Mouse (Mus musculus) cerebellum, postnatal 36 days (tissue): Measurements from ENCODE around the gene Ube2cbp.

Experiments
- DNase-seq, 2 experiments: peaks; one replicate each; pipeline ENCODE4 v3.0.0; 2021 to 2022; ENCODE audit warnings: mixed read lengths in 2 of 2

The Ube2cbp gene

DNA sequence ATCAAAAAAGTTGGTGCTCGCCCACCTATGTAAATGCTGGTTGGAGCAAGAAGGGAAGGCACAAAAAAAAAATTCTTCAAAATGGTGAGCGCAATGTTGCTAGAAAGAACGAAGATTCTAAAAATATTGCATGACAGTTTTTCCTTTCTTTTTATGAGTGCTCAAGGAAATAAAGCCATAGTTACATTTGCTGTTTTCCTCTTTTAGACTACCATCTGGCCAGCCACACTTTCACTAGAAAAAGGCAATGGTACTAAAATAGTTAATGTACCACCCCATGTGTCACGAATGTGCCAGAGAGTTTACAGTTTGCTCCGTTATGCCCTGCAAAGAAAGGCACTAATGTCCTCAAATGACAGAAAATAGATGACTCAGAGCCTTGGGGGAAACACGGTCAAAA, 45.4 kb downstream of the Ube2cbp start:
- no peak for DNase-seq

DNA sequence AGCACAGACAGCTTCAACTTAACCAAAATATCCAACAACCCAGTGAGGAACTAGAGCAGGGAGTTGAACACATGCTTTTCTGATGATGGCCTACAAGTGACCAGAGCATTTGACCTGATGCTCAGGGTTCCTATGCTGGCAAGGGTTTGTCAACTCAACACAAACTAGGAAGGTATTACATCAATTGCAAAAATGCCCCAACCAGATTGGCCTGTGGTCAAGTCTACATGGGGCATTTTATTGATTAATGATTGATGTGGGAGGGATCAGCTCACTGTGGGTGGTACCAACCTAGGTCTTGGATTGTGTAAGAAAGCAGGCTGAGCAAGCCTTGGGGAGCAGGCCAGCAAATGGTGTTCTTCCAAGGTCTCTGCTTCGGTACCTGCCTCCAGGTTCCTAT, 46.8 kb downstream of the Ube2cbp start:
- DNase-seq = no peak

DNA sequence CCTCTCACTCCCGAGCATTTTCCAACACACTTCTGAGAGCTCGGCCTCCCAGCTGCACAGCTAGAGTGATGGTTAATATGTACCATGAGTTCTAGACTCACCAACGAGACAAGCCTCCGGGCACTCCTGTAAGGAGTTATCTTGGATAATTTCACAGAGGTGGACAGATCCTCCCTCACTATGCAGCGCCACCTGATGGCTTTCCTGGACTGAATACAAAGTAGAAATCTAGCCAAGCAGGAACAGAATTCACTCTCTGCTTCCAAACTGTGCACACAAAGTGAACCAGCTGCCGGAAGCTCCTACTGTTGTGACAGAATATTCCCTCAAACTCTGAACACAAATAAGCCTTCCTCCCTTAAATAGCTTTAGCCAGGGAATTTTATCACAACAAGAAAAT, 69.0 kb downstream of the Ube2cbp start:
- peak; percentile 33 to 50 for DNase-seq

DNA sequence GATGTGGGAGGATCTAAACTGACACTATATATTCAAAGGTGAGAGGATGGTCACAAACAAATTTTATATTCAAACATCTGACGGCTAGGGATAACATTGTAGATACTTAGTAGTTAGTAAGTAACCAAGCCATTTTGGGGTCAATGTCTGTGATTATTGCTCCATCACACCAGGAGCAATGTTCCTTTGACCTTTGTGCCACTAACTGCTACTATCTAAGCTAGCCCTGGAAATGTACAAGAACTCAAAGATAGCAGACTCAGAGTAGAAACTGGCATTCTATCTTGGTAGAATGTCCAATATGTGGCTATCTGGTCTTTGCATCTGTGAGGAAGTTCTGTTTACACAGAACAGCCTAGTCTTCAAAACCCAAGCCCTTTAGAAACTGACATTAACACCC, 69.7 kb downstream of the Ube2cbp start:
- no peak for DNase-seq

DNA sequence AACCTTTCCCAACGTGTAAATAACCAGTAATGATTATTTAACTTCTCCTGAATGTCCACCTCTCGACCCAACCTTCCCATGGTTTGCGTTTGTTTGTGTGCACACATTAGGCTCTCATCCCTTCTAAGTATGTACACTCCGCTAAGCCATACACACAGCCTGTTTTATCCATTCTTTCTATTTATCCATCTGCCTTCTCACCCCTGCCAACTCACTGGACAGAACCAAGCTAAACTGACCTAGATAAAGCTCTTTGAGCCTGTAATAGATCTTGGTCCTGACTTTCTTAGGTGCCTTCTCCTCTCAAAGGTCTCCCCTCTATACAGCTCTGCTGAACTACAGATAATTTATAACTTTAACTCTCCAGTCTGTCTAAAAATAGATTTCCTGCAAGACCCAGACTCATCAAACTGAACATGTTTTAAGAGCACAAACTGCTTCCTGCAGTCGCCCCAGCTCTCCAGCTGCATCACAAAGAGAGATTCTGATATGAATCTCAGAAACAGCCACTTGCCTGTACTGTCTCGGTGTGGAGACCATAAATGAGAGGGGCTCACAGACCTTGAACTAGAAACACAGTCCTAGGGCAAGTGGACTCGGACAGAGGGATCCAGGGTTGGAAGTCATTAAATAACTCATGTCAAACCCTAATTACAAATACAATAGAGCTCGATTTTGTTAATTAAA, 71.0 kb downstream of the Ube2cbp start:
- peak in 1 of 2 experiments; percentile 23 for DNase-seq

DNA sequence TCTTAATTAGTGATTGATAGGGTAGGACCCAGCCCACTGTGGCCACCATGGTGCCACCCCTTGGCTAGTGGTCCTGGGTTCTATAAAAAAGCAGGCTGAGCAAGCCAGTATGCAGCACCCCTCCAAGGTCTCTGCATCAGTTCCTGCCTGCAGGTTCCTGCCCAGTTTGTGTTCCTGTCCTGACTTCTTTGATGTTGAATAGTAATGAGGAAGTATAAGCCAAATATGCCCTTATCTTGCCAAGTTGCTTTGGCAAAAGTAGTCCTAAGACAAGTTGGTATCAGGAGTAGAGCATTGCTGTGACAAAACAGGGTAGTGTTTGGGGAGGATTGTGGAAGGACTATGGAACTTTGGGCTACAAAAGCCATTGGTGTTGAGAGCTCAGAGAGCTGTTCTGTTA, 73.3 kb downstream of the Ube2cbp start:
- no peak for DNase-seq

DNA sequence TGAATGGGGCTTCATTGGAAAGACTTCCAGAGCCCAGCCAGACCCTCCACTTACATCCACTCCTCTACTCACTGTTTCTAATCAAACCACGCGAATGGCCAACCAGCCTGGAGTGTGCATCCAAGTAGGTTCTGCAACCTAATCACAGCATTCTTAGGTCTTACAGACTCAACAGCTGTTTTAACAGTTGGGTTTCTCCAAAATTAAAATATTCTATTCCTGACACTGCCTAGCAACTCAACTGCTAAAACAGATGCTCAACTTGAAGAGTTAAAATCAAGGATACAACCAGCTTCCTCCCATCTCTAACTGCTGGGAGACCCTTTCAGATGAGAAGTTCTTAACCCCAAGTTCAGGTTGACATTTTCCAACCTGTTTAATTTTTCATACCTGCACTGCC, 74.0 kb downstream of the Ube2cbp start:
- DNase-seq = no peak

DNA sequence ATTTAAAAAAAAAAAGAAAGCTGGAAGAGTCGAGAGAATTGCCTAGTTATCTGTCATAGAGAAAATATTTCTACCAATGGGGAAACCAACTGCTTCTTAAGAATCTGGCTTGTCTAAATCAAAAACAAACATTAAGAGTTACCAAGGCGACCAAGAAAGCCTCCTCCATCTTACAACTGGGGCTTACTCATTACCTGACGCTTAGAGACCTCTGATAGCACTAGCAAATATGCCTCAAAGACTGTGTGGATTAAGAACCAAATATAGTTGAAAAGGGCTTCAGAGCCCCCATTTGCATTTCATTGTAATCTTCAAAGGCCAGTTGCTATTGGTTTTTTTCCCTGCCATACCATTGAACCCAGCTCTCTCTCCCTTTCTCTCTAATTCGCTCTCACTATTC, 76.2 kb downstream of the Ube2cbp start:
- no peak for DNase-seq

DNA sequence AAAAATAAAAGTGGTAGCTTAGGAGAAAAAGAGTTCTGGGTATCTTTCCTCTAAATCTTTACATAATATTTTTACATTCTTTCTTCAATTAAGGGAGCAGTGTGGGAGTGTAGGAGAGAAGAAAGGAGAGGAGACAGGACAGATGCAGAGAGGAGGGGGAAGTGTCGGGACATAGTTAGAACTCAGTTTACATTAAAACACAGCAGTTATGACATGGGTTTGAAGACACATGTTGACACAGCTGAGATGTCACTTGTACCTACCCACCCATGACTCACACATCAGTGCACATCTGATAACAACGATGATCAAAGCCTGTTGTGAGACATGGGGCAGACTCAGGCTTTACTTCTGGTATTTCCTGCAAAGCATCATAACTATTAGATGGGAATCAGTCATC, 87.8 kb downstream of the Ube2cbp start:
- DNase-seq = no peak

DNA sequence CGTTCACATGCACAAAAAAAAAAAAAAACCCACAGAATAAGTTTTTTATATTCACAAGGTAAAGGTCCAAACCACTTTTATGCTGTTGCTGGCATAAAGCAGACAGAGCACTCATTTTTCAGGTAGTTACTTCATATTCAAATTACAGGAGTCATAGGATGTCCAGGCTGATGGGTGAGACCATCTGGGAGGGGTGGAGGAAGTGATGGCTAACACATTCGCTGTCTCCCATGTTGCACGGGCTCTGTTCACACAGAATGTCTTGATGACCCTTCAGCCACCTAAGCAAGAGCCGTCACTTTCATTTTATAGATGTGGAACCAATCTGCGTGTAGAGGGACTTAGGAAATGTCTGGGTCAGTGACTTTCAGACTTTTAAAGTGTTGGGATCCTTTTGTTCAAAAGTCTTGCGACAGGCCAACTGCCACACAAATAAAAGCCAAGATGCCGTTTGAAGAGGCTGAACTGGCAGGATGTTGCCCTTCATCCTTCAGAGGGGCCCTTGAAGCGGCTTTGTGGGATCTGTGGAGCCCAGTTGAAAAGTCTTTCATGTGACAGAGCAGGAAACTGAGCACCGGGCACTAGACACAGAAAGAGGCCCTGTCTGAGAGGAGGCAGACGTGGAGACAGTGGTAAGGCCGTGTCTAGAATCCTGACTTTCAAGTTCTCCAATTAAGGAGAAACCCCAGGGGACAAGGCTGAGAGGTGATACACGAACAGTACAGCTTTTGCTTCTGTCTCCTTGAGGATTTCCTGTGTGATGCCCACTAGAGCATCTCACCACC, 91.8 kb downstream of the Ube2cbp start:
- no peak for DNase-seq

DNA sequence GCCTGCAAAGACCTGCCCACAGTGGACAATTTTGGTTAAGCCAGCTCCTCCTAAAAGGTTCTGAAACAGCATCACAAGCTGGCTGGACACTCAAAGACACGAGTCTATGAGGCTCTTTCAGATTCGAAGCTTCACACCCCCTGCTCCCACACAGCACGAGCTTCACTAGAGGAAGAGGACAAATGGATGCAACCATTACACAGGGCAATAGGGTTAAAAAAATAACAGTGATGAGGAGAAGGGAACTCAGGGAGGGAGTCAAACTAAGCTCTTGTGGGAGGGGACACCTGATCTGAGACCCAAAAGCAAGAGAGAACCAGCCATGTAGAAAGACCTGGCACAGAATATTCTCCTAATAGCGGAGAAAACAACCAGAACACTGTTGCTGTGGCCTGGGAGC, 95.5 kb downstream of the Ube2cbp start:
- DNase-seq = no peak

DNA sequence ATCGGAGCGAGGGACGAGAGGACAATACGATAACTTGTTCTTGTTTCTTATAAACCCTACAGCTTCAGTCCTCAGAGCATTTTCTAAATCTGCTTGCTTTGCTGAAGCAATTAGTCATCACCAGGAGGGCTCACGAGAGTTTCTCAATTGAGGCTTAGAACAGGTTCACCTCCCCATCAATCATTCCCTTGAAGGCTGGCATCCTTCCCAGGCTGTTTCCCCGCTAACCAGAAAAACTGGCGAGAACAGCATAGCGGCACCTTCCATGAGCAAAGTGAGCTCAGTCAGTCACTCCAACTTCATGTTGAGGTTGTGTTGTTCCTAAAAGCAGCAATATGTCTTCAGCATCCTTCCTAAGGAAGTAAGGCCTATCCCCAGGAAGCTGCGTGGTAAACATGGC, 104.2 kb downstream of the Ube2cbp start:
- DNase-seq = no peak

DNA sequence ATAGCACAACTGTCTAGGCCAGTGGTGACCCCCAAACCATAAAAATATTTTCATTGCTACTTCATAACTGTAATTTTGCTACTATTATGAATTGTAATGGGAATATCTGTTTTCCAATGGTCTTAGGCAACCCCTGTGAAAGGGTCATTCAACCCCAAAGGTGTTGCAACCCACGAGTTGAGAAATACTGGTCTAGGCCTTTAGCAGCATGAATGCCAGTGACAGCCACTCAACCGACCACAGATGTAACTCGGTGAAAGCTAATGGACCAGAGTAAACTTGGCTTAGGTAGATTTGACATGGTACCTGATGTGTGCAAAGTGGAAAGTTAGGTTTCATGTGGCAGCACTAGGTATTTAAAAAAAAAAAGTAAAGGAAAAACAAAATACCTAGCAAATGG, 108.9 kb downstream of the Ube2cbp start:
- DNase-seq = no peak

DNA sequence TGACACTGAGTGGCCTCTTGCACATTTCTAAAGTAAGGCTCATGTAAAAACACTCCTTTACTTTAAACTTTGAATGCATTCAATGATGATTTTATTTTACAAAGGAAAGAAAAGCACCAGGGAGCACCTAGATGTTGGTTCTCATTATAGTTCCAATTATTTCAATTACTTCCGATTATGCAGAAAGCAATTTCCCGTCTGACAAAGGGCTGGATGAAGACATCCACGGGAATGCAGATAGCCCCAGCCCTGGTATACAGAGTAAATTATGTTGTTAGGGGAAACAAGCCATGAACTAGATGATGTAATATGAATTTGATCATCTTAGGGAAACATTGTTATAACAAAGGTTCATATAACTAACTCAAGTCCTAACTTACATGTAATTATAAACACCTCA, 113.3 kb downstream of the Ube2cbp start:
- DNase-seq = no peak

DNA sequence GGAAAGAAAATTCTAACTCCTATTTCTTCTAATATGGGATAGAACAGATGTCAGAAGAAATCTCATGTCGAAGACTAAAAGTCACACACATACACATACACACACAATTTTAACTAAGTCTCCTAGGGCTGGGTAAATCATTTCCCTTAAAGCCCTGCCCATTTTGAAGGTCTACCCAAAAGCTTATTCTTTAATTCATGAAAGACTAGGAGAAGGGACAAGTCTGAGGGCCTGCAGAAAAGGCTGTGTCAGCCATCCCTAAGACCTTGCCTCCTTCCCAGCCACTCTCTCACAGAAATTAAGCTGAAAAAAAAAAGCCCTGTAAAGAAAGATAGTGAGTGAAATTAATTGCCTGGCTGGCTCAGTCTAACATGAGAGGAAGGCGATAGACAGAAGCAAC, 128.0 kb downstream of the Ube2cbp start:
- DNase-seq = no peak

DNA sequence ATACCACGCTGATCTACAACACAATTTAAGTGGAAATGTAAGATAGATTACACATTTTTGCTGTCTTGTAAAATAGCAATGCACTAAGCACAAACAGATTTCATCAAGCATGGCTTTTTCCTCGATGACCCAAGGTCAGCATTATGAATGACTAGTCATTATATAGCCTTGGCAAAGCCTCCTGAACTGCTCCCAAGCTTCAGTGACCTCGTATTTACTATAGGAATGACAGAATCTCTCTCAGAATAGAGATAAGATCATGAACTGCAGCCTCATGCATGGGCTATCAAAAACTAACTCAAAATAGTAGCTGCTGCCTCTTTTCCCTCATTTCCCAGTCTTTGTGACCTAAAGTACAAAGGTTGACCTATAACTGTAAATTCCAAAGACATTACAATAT, 128.4 kb downstream of the Ube2cbp start:
- DNase-seq = no peak

DNA sequence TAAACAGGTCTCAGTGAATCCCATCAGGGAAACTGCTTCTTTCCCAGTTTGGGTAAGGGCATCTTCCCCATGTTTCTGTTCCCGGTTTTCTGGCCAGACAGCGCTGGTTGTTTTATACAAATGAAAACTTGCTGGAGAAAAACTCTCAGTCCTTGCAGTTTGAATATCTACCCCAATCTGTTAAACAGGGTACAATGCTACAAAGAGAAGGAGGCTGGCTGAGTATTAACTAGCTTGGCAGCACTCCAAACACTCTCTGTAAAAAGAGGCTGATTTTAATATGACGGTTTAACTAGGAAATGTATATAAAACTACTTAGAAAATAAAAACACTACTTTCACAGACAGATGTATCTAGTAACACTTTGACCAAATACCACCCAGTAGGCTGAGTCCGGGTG, 129.2 kb downstream of the Ube2cbp start:
- no peak for DNase-seq

DNA sequence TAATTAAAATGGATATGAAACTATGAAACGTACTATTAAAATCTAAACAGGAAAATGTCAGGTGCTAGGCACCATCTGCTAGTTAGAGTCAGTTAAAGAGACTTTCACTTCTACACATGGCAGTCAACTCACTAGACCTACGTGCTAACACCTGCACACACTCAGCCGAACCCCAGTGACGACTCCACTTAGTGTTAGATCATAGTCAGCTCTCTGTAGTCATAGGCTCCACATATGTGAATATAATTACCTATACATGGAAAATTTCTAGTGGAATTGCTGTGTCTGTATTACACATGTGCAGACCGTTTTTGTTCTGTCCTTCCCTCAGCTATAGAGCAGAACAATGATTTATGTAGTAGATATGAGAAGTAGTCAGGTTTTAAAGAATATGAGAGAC, 130.4 kb downstream of the Ube2cbp start:
- DNase-seq = no peak

DNA sequence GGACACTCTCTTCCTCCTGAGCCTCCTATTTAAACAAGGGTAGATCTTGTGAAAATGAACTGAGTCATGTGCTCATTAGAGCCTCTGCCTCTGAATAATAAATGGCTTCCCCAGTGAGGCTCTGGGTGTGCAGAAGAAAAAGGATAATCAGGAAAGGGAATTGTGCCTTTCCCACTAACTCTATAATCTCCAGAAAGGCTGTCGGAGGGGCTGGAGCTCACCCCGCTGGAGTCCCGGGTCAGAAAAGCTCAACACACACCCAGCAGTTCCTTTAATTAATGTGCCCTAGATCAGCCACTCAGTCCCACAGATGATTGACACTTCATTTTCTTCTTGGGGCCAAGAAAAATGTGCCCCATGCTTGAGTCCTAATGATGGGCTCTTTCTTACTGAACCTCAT, 134.2 kb downstream of the Ube2cbp start:
- DNase-seq = no peak

DNA sequence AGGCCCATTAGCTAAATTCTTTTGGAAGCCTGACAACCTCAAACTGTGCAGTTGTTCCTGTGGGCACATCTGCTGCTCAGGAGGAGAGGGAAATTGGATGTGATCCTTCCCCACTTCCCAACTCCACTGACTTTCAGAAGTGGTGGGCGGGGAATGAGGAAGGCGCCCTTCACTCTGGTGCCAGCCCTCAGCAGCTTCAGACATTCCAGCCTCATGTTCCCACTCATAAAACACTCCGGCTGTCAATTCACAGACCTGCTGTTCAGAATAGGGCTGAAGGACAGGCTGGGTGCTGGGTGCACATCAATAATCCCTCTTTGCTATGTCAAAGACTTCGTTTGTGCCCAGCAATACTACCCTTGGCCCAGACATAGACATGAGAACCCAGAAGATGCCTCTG, 136.5 kb downstream of the Ube2cbp start:
- DNase-seq = no peak

DNA sequence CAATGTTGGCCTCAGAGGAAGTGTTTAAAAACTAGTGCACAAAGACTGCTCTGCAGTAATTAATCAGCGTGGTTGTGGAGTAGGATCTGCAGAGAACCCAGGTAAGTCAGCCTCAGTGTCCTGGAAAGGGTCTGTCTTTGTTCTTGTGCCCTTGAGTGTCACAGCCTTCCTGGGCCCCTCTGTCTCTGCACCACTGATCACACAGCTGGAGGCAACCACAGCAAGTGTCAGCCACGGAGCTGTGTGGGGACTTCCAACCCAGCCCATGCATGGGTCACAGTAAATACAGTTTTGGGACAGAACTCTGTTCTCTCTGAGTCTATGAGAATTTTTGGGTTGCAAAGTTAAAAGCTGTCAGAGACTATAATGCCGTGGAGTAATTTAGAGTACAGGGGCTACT, 137.4 kb downstream of the Ube2cbp start:
- no peak for DNase-seq

DNA sequence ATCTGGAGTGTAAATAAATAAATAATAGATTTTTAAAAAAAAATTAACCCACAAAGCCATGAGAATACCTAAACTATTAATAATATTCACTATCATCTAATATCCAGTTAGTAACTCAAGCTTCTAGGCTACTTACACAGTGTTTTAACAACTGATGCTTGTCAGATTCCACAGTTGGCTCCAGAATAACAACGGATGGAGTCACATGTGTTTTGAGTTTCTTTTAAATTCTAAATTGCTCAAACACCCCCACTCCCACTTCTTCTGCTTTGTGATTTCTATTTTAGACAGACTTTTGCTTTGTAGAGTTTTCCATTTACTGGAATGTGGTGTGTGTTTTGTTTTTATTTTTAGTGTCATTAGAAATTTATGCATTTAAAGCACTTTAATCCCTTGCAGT, 140.0 kb downstream of the Ube2cbp start:
- DNase-seq = no peak

DNA sequence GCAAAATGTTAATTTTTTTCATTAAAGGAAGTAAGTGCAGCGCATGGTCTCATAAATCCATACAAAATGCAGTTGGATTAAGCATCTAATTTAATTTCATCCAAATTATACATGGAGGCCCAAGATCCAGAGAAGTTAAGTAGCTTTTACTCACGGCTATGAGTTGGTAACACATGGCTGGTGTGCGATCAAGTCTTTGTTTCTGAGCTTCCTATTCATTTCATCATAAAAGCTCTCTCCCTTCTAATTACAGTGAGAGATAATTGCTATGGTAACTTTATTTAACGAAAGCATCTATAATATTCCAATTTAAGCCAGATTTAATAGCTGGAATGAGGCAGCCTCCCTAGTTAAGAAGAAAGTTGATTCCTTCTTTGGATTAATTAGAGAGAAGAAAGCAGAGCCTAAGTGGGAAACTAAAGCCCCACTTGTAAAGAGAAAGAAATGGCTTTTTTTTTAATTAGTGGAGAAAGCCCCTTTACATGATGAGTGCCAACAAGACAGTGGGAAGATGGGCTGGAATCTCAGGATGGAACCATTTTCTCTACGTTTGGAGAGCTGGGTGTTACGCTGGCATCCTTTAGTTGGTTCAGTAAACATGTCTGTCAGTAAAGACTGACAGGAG, 145.1 kb downstream of the Ube2cbp start:
- DNase-seq = no peak

DNA sequence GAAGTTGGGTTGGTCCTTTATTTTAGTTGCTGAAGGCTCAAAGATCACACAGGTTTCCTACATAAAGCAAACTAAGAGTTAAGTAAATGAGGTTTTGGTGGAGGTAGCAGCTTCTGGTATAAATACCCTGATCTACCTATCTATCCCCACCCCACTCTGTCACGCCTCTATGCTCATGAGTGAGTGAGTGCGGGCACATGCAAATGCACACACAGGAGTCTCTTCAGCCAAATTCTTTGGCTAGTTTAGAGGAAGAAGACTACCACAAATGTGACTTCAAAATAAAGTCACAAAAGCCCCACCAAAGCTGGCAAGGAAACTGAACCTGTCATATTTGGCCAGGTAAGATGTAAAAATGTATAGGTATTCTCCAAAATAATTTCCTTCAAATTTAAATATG, 149.1 kb downstream of the Ube2cbp start:
- DNase-seq = no peak
